Comparison of ENCODE assay signal across 11 mouse cellular contexts in genomic region chr7:44851625-44852234, GRCm38 (mm10). TPM values are rescaled to one million over a fixed set of nuclear protein-coding genes. Genes with fewer than 3 reads are reported as not detected.
A peak's percentile ranks its signal among the peaks of the same experiment; 100 is the strongest.
DNase-seq lines count a peak whose midpoint lies in the region; ATAC-seq lines count a peak whose summit lies in the region.
"Had no signal": no experiment of that assay in that cellular context is flagged by ENCODE, and none has a peak within 500 bp of the region (broad histone marks: within the 10 kb centered on the region; RNA-seq: fewer than 3 reads in every experiment).

No protein-coding gene starts in this region.

- WGBS in kidney, embryonic 14.5 days, result 90% methylated on average over 12 of the region's 12 CpGs
- 92% methylated on average over 12 of the region's 12 CpGs for WGBS in embryonic facial prominence, embryonic 10.5 days
- WGBS in limb, embryonic 15.5 days, result 88% methylated on average over 12 of the region's 12 CpGs

- H3K9me3 ChIP-seq in kidney, embryonic 14.5 days (ENCODE audit: control insufficient read depth, low read length), result no peaks in the 10 kb centered on the region
- no peaks in the 10 kb centered on the region for H3K9me3 ChIP-seq in embryonic facial prominence, embryonic 10.5 days
- no peaks in the 10 kb centered on the region for H3K9me3 ChIP-seq in limb, embryonic 15.5 days

- DNase-seq in cerebellum, adult 9-11 months, result peak; percentile 63
- no peak for DNase-seq in cerebellum, postnatal 10 days
- DNase-seq in kidney, adult 9 months, result no peak
- DNase-seq in embryonic facial prominence, embryonic 10.5 days (ENCODE audit: low spot score), result no peak
- DNase-seq in embryo, embryonic 10 days (ENCODE audit: low spot score), result no peak
- DNase-seq: gastrocnemius, postnatal 36 days; thymus, postnatal 36 days had no signal

- H3K4me3 ChIP-seq in kidney, embryonic 14.5 days (ENCODE audit: low read length), result no peak overlapping the region
- H3K4me3 ChIP-seq in embryonic facial prominence, embryonic 10.5 days, result peak overlapping the region; percentile 82
- peak overlapping the region; percentile 72; the same call in 1 of the 2 replicates for H3K4me3 ChIP-seq in limb, embryonic 15.5 days

- H3K4me1 ChIP-seq in kidney, embryonic 14.5 days (ENCODE audit: control insufficient read depth, insufficient read depth, low read length), result peaks cover 29% of the 10 kb centered on the region
- peaks cover 69% of the 10 kb centered on the region for H3K4me1 ChIP-seq in embryonic facial prominence, embryonic 10.5 days
- peaks cover 69% of the 10 kb centered on the region for H3K4me1 ChIP-seq in limb, embryonic 15.5 days

- H3K27ac ChIP-seq in kidney, embryonic 14.5 days (ENCODE audit: low read depth, low read length), result no peak overlapping the region
- H3K27ac ChIP-seq in embryonic facial prominence, embryonic 10.5 days (replicated peaks), result no peak overlapping the region
- no peak overlapping the region for H3K27ac ChIP-seq in limb, embryonic 15.5 days

- H3K9ac ChIP-seq in kidney, embryonic 14.5 days (ENCODE audit: low read depth, low read length), result peak overlapping the region; percentile 80; the same call in 1 of the 2 replicates
- no peak overlapping the region for H3K9ac ChIP-seq in limb, embryonic 15.5 days

- ATAC-seq in kidney, embryonic 14.5 days (ENCODE audit: low FRiP score, low TSS enrichment), result no peak
- no peak for ATAC-seq in limb, embryonic 15.5 days (ENCODE audit: insufficient number of reproducible peaks, low FRiP score, low TSS enrichment, low read depth)
- ATAC-seq in monocyte, adult 5-6 weeks (replicated peaks; ENCODE audit: insufficient number of reproducible peaks, low FRiP score, low TSS enrichment, poor library complexity, severe bottlenecking), result no peak
- ATAC-seq: midbrain, embryonic 16.5 days had no signal

- no peaks in the 10 kb centered on the region for H3K27me3 ChIP-seq in kidney, embryonic 14.5 days (ENCODE audit: control insufficient read depth, insufficient read depth, low read length)
- H3K27me3 ChIP-seq in embryonic facial prominence, embryonic 10.5 days (replicated peaks; ENCODE audit: low read depth, poor library complexity, severe bottlenecking), result no peaks in the 10 kb centered on the region
- no peaks in the 10 kb centered on the region for H3K27me3 ChIP-seq in limb, embryonic 15.5 days

- no peak overlapping the region for H3K4me2 ChIP-seq in kidney, embryonic 14.5 days (replicated peaks; ENCODE audit: low read depth, low read length)
- H3K4me2 ChIP-seq in limb, embryonic 15.5 days, result no peak overlapping the region

- peaks cover 18% of the 10 kb centered on the region; the same call in 1 of the 2 replicates for H3K36me3 ChIP-seq in kidney, embryonic 14.5 days (ENCODE audit: control insufficient read depth, insufficient read depth, low read length)
- H3K36me3 ChIP-seq in embryonic facial prominence, embryonic 10.5 days (replicated peaks), result peaks cover 28% of the 10 kb centered on the region
- peaks cover 23% of the 10 kb centered on the region for H3K36me3 ChIP-seq in limb, embryonic 15.5 days

RNA-seq across cellular contexts. Expression of gene Tbc1d17, which starts 2.9 kb away (rescaled TPM):
- polyA plus RNA-seq in kidney, embryonic 14.5 days (2014; fragmentation: Nextera tagmentation; extraction: Ambion mirVana), result 57.0 and 65.3 TPM in 2 replicates
- 77.2 and 82.7 TPM in 2 replicates for polyA plus RNA-seq in embryonic facial prominence, embryonic 10.5 days (2016; fragmentation: Nextera tagmentation; extraction: Ambion mirVana)
- polyA plus RNA-seq in limb, embryonic 15.5 days (2015; fragmentation: Nextera tagmentation; extraction: Ambion mirVana), result 82.6 and 89.6 TPM in 2 replicates
- 33.8 to 69.8 TPM (median 57.7 TPM) in 3 replicates for total RNA-seq in monocyte, adult 5-6 weeks (2017)

RNA-seq across cellular contexts. Expression of gene Akt1s1, which starts 2.9 kb away (rescaled TPM):
- 51.4 and 86.5 TPM in 2 replicates for polyA plus RNA-seq in kidney, embryonic 14.5 days (2014; fragmentation: Nextera tagmentation; extraction: Ambion mirVana)
- polyA plus RNA-seq in embryonic facial prominence, embryonic 10.5 days (2016; fragmentation: Nextera tagmentation; extraction: Ambion mirVana), result 92.2 and 95.4 TPM in 2 replicates
- 118 and 124 TPM in 2 replicates for polyA plus RNA-seq in limb, embryonic 15.5 days (2015; fragmentation: Nextera tagmentation; extraction: Ambion mirVana)
- 11.6 to 33.0 TPM (median 13.0 TPM) in 3 replicates for total RNA-seq in monocyte, adult 5-6 weeks (2017)

RNA-seq across cellular contexts. Expression of gene Pnkp, which starts 5.2 kb away (rescaled TPM):
- 27.0 and 30.4 TPM in 2 replicates for polyA plus RNA-seq in kidney, embryonic 14.5 days (2014; fragmentation: Nextera tagmentation; extraction: Ambion mirVana)
- polyA plus RNA-seq in embryonic facial prominence, embryonic 10.5 days (2016; fragmentation: Nextera tagmentation; extraction: Ambion mirVana), result 34.4 and 36.3 TPM in 2 replicates
- polyA plus RNA-seq in limb, embryonic 15.5 days (2015; fragmentation: Nextera tagmentation; extraction: Ambion mirVana), result 29.7 and 29.8 TPM in 2 replicates
- 68.9 to 89.5 TPM (median 71.5 TPM) in 3 replicates for total RNA-seq in monocyte, adult 5-6 weeks (2017)

RNA-seq across cellular contexts. Expression of gene Ptov1, which starts 17.9 kb away (rescaled TPM):
- 441 and 501 TPM in 2 replicates for polyA plus RNA-seq in kidney, embryonic 14.5 days (2014; fragmentation: Nextera tagmentation; extraction: Ambion mirVana)
- 514 and 525 TPM in 2 replicates for polyA plus RNA-seq in embryonic facial prominence, embryonic 10.5 days (2016; fragmentation: Nextera tagmentation; extraction: Ambion mirVana)
- 286 and 373 TPM in 2 replicates for polyA plus RNA-seq in limb, embryonic 15.5 days (2015; fragmentation: Nextera tagmentation; extraction: Ambion mirVana)
- 7.2 to 11.9 TPM (median 7.4 TPM) in 3 replicates for total RNA-seq in monocyte, adult 5-6 weeks (2017)

RNA-seq across cellular contexts. Expression of gene Atf5, which starts 35.3 kb away (rescaled TPM):
- 2.5 and 6.3 TPM in 2 replicates for polyA plus RNA-seq in kidney, embryonic 14.5 days (2014; fragmentation: Nextera tagmentation; extraction: Ambion mirVana)
- polyA plus RNA-seq in embryonic facial prominence, embryonic 10.5 days (2016; fragmentation: Nextera tagmentation; extraction: Ambion mirVana), result 3.2 and 3.6 TPM in 2 replicates
- polyA plus RNA-seq in limb, embryonic 15.5 days (2015; fragmentation: Nextera tagmentation; extraction: Ambion mirVana), result 5.7 and 6.2 TPM in 2 replicates
- total RNA-seq in monocyte, adult 5-6 weeks (2017), result 1.1 to 2.8 TPM (median 2.8 TPM) in 3 replicates
